Mouse (Mus musculus) left cerebral cortex, postnatal 36 days (tissue): Measurements from ENCODE around the gene Tgfbr2. TPM values are rescaled to one million over a fixed set of nuclear protein-coding genes. Genes with fewer than 3 reads are reported as not detected.
A peak's percentile ranks its signal among the peaks of the same experiment; 100 is the strongest.

Source experiments
- DNase-seq, 2 experiments: peaks; one replicate each; pipeline ENCODE4 v3.0.0; 2021 to 2022; ENCODE audit warnings: low spot score in 2 of 2, mixed read lengths in 1 of 2
- intact Hi-C: fragments of 180-260 bp; cut with DNase I; formaldehyde crosslinking; loops from one replicate; pipeline ENCODE4 v1.15.1; 2025
- total RNA-seq, 2 experiments: library from RNA; stranded (reverse); gene quantifications; 2 replicates each; pipeline ENCODE4 v1.2.3; 2021

Tgfbr2 gene
- total RNA-seq, 2 experiments from 2014 or later: 12.2 to 12.3 TPM

DNA sequence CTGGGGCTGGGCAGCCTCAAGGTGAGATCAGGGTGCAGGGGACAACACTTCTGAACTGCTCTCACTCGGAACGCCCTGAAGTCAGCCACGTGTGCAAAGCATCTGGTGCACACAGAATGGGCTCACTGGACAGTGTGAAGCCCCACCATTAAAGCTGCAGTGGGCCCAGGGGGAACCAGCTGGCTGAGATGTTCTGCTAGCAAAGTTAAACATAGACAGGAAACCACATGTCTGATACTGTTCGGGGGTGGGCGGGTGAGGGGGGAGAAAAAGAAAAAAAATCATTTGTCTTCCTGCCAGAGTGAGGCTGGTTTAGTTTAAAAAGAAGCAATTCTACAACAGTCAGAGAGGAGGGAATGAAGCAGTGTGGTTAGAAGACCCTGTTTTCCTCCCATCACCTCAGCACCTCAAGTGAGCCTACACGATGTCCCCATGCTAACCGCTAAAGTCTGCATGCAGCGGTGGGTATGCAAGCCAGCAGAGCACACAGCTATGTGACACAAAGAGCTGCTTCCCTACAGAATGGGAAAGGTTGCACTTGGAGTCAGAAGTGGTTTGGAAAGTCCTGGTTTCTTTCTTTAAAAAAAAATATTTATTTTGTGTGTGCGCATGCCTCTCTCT lies 52.1 kb downstream of the Tgfbr2 start:
- intact Hi-C loops: no loop called here
- no peak for DNase-seq

DNA sequence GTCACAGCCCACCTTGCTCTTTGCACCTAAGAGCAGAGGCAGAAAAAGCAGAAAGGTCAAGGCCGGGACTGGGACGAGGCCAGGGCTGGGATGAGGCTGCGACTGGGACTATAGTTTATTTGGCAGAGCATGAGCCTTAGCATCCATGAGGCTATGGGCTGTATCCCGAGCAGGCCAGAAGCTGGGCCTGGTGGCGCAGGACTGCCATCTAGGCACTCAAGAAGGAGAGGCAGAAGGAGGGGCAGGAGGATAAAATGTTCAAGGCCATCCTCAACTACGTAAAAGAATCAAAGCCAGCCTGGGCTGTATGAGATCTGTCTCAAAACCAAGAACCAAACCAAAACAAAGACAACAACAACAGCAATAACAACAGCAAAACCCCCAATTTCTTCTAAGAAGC lies 52.6 kb downstream of the Tgfbr2 start:
- intact Hi-C loops: no loop called here
- no peak for DNase-seq

GRCm38 (mm10) chr9:116121472-116121871 lies 53.7 kb downstream of the Tgfbr2 start:
- intact Hi-C loops: no loop called here
- no peak for DNase-seq

DNA sequence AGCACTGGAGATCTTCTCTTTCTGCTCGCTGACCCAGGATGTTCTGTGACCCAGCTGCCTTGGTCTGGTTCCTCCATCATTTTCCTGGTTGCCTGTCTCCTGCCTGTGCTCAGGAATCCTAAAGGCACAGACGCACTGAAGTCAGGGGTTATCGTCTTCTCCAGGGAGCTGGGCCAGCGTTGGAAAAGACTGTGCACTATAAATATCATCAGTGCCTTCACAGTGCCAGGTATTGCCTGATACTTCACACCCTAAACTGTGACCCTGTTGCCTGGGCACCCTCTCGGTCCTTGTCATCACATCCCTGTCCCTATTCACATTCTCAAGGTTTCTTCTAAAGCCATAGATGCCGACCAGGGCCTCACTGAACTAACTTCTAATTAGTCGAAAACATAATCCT lies 55.2 kb downstream of the Tgfbr2 start:
- intact Hi-C loops: no loop called here
- DNase-seq: no peak

DNA sequence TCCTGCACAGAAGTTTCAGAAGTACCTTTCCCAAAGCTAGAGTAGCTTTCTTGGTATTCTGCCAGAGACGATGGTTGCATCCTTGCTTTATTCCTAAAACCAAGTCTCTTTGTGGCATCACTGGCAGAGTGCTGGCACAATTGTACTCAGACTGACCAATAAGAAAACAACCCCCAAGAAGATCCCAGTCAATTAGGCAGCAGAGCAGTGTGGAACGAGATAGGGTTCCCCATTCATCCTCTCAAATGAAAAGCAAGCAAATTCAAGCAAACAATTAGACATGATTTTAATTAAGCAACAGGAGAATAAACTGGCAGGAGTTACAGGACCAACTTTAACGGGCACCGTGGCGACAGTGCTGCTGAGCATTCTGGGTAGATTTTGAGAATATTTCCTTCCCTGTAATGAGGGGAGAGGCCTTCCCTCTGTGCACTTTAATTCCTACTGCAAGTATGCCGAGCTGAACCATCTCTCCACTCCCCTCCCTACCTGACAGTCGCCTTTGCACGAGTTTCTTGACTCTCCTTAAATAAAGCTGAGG lies 56.8 kb downstream of the Tgfbr2 start:
- DNase-seq: no peak
- intact Hi-C loops: no loop called here

DNA sequence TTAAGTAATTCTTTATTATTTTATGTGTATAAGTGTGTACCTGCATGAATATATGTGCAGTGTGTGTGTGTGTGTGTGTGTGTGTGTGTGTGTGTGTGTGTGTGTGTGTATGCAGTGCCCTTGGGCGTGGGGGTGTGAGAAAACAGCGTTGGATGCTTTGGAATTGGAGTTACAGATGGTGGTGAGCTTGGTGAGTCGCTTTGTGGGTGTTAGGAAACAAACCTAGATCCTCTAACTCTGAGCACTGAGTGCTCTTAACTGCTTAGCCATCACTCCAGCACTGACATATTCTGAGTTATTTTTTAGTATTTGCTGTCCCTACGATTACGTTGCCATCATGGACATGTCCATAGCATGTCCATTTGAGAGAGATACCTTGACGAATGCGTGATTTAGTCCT lies 59.3 kb downstream of the Tgfbr2 start:
- DNase-seq: no peak
- intact Hi-C loops: no loop called here

GRCm38 (mm10) chr9:116114339-116114738 lies 60.8 kb downstream of the Tgfbr2 start:
- DNase-seq: no peak
- intact Hi-C loops: no loop called here

- intact Hi-C loops: no loop called here
- no peak for DNase-seq
Observed at GRCm38 (mm10) chr9:116111149-116111970, 63.8 kb downstream of the Tgfbr2 start.

GRCm38 (mm10) chr9:116108729-116109128 lies 66.4 kb downstream of the Tgfbr2 start:
- no peak for DNase-seq
- intact Hi-C loops: no loop called here

DNA sequence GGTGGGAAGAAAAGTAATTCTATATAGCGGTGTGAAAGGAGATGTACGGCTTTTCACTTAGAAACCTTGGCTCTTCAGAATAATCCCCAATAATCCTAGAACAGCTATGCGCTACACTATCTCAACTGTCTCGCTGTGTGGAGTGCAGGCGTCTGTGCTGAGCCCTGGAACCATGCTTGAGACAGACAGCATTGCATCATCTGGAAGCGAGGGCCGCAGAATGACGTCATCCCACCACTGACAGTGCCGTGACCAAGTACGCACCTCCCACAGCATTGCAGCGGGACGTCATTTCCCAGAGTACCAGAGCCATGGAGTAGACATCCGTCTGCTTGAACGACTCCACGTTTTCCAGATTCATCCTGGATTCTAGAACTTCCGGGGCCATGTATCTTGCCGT lies 70.4 kb downstream of the Tgfbr2 start:
- intact Hi-C loops: no loop called here
- DNase-seq: no peak

DNA sequence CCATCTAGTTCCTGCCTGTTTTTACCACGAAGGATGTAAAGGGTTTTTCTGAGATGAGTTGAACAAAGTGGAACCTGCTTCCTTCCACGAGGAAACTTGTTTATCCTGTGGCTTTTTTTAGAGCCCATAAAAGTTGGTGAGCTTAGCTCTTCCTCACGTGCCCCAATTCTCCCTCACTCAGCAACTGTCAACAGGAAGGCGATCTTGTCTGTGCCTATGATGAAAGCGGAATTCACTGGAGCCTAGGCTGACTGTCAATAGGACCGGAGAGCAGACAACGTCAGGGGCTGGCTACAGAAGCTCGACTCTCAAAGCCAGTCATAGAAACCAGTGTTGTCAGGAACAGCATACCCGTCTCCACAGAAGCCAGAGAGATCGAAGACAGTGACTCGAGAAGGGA lies 73.3 kb downstream of the Tgfbr2 start:
- no peak for DNase-seq
- intact Hi-C loops: no loop called here

- DNase-seq: no peak
- intact Hi-C loops: no loop called here
Observed at GRCm38 (mm10) chr9:116100015-116100414, 75.1 kb downstream of the Tgfbr2 start.

- intact Hi-C loops: no loop called here
Observed at GRCm38 (mm10) chr9:116099596-116099993, 75.6 kb downstream of the Tgfbr2 start.

GRCm38 (mm10) chr9:116098724-116099595 lies 76.2 kb downstream of the Tgfbr2 start:
- peak in 1 of 2 experiments; percentile 25 for DNase-seq
- intact Hi-C loops: no loop called here

More at GRCm38 (mm10) chr9:116099596-116099993, 75.6 kb downstream of the Tgfbr2 start:
- no peak for DNase-seq

- no peak for DNase-seq
- intact Hi-C loops: no loop called here
Observed at GRCm38 (mm10) chr9:116091921-116092320, 83.2 kb downstream of the Tgfbr2 start.

- intact Hi-C loops: no loop called here
Observed at GRCm38 (mm10) chr9:116091101-116091841, 83.9 kb downstream of the Tgfbr2 start.

GRCm38 (mm10) chr9:116090296-116090695 lies 84.9 kb downstream of the Tgfbr2 start:
- DNase-seq: no peak
- intact Hi-C loops: no loop called here

More at GRCm38 (mm10) chr9:116091101-116091841, 83.9 kb downstream of the Tgfbr2 start:
- DNase-seq: no peak

- intact Hi-C loops: loop anchor here (5.0 kb wide), 1 partner anchor 293 kb away; no protein-coding TSS in a partner anchor
- no peak for DNase-seq
Observed at GRCm38 (mm10) chr9:116088912-116089311, 86.2 kb downstream of the Tgfbr2 start.

DNA sequence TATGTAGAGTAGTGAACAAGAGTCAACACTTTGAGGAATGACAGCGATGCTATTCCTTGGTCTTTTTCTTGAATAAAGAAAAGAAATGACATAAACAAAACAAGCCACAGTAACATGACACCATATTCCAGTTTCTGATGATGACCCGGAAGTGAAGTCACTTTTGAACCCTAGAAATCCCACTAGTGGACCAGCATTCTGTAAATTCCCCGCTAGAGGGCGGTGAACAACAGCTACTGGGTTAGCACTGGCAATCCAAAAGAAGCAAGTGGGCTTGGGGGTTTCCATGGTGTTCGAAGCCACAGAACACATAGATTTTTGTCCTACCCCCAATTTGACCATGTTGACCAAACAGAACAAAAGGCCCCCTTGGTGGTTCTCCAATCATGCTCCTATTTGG lies 87.3 kb downstream of the Tgfbr2 start:
- peak; percentile 44 to 59 for DNase-seq
- intact Hi-C loops: loop anchor here (5.0 kb wide), 1 partner anchor 294 kb away; no protein-coding TSS in a partner anchor
